Mouse (Mus musculus): ENCODE measurements around the gene Fgd4.
"Not testable (repeated sequence)": the region's sequence is repeated elsewhere in the genome, so short reads cannot be mapped to it uniquely, and the experiment has no call there.

- not testable (repeated sequence) for TF ChIP-seq POLR2A (IDR thresholded peaks at IDR 0.05; ENCODE audit: insufficient read depth, low read length); EP300 (IDR thresholded peaks at IDR 0.05; ENCODE audit: insufficient read depth, low read depth, low read length); CTCF (IDR thresholded peaks at IDR 0.05; ENCODE audit: low read depth, low read length)
These were observed 61.0 kb downstream of the Fgd4 start for GRCm38 (mm10) chr16:16539396-16539795.

Measured in ES-Bruce4 (cell line).